Mouse (Mus musculus): ENCODE data around the gene Pdgfd. TPM values are rescaled to one million over a fixed set of nuclear protein-coding genes. Genes with fewer than 3 reads are reported as not detected.

Pdgfd gene
- polyA plus RNA-seq, 2 experiments, result 0.20 to 0.66 TPM

DNA sequence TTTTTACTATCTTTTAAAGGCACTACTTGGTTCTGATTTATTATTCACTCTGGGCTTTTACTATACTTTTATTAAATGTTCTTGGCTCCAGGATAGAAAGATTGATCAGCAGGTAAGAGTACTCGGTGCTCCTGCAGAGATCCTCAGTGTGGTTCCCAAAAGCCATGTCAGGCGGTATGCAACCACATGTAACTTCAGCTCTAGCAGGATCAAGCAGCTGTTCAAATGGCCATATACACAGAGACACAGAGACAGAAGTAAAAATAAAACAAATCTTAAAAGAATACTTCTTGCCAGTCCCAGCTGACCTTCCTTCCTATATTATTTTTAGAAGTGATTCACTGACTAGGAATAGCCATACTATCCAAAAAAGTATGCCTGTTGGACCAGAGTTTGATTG lies 157.0 kb downstream of the Pdgfd start:
- Histone ChIP-seq H3K27me3 (ENCODE audit: control insufficient read depth, insufficient read depth, low read length) (no peaks in the 10 kb centered on the region), H3K27ac (no peak overlapping the region), H3K4me1 (replicated peaks; ENCODE audit: control insufficient read depth in 2 of 2, insufficient read depth in 2 of 2, low read length in 1 of 2) (no peaks in the 10 kb centered on the region), H3K36me3 (replicated peaks; ENCODE audit: control insufficient read depth, insufficient read depth, low read depth) (no peaks in the 10 kb centered on the region), H3K9me3 (ENCODE audit: control insufficient read depth, low read length) (no peaks in the 10 kb centered on the region), H3K4me3 (ENCODE audit: insufficient read depth in 1 of 2, low read depth in 2 of 2, low read length in 2 of 2) (no peak overlapping the region), H3K4me2 (ENCODE audit: low read depth) (no peak overlapping the region), H3K9ac (replicated peaks) (no peak overlapping the region)
- DNase-seq (ENCODE audit: low read depth in 3 of 3, low spot score in 3 of 3), result no peak
- 58% methylated on average over 2 of the region's 2 CpGs for WGBS (ENCODE audit: insufficient replicate concordance)
- ATAC-seq (ENCODE audit: insufficient read depth), result no peak
- TF ChIP-seq CTCF (IDR thresholded peaks at IDR 0.05; ENCODE audit: low read depth) (no peak), EP300 (IDR thresholded peaks at IDR 0.05; ENCODE audit: low read depth) (no peak)

DNA sequence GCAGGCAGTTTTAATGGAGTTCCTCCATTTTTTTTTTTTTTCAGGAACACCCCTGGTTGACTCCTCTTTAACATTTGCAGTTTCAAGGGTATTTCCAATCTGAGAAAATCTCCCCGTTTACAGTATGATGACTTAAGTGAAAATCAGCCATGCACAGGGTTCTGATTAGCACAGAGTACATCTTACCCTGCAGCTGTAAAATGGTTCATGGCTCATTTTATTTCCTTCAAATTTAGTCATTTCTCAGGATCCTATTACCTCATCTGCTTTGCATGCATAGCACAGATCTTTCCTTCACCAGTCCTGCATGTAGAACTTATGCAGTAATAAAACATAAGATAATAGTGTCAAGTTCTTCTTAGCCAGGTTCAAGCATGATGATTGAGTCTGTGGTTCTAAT lies 165.1 kb downstream of the Pdgfd start:
- no peak for TF ChIP-seq EP300 (IDR thresholded peaks at IDR 0.05; ENCODE audit: low read depth)
- TF ChIP-seq CTCF (IDR thresholded peaks at IDR 0.05; ENCODE audit: low read depth), result no peak
- DNase-seq (ENCODE audit: low read depth in 3 of 3, low spot score in 3 of 3), result no peak

DNA sequence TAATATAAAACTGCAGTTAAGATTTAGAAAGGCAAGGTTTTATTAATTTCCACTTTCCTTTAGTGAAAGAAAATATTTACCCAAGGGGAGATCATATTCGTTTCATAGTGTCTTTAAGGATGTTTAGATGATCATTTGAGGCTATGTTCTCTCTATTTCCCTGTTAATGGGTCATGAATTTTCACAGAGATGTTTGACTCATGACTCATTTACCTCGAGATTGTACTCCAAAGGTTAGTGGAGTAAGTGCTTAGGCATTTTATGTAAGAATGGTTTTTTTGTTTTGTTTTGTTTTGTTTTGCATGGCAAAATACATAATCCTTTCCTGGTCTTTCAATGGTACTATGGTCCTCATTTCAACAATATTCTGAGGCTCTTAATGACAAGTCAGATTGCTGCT lies 167.9 kb downstream of the Pdgfd start:
- Histone ChIP-seq H3K9me3 (ENCODE audit: control insufficient read depth, low read length) (no peaks in the 10 kb centered on the region), H3K36me3 (replicated peaks; ENCODE audit: control insufficient read depth, insufficient read depth, low read depth) (no peaks in the 10 kb centered on the region), H3K27me3 (ENCODE audit: control insufficient read depth, insufficient read depth, low read length) (no peaks in the 10 kb centered on the region), H3K4me3 (ENCODE audit: insufficient read depth in 1 of 2, low read depth in 2 of 2, low read length in 2 of 2) (no peak overlapping the region), H3K4me2 (ENCODE audit: low read depth) (no peak overlapping the region), H3K9ac (replicated peaks) (no peak overlapping the region), H3K27ac (no peak overlapping the region), H3K4me1 (replicated peaks; ENCODE audit: control insufficient read depth in 2 of 2, insufficient read depth in 2 of 2, low read length in 1 of 2) (no peaks in the 10 kb centered on the region)
- WGBS (ENCODE audit: insufficient replicate concordance), result 36% methylated on average over 2 of the region's 2 CpGs
- DNase-seq (ENCODE audit: low read depth in 3 of 3, low spot score in 3 of 3) (no peak), ATAC-seq (ENCODE audit: insufficient read depth) (no peak)
- TF ChIP-seq CTCF (IDR thresholded peaks at IDR 0.05; ENCODE audit: low read depth), result no peak
- TF ChIP-seq EP300 (IDR thresholded peaks at IDR 0.05; ENCODE audit: low read depth), result no peak

More for the DNA sequence above, 165.1 kb downstream of the Pdgfd start:
- 52% methylated on average over 1 of the region's 1 CpGs for WGBS (ENCODE audit: insufficient replicate concordance)
- H3K36me3 ChIP-seq (replicated peaks; ENCODE audit: control insufficient read depth, insufficient read depth, low read depth), result no peaks in the 10 kb centered on the region
- H3K27me3 ChIP-seq (ENCODE audit: control insufficient read depth, insufficient read depth, low read length), result no peaks in the 10 kb centered on the region
- ATAC-seq (ENCODE audit: insufficient read depth), result no peak
- H3K9me3 ChIP-seq (ENCODE audit: control insufficient read depth, low read length), result no peaks in the 10 kb centered on the region
- no peak overlapping the region for H3K27ac ChIP-seq
- H3K4me3 ChIP-seq (ENCODE audit: insufficient read depth in 1 of 2, low read depth in 2 of 2, low read length in 2 of 2), result no peak overlapping the region
- no peak overlapping the region for H3K9ac ChIP-seq (replicated peaks)
- no peaks in the 10 kb centered on the region for H3K4me1 ChIP-seq (replicated peaks; ENCODE audit: control insufficient read depth in 2 of 2, insufficient read depth in 2 of 2, low read length in 1 of 2)
- H3K4me2 ChIP-seq (ENCODE audit: low read depth), result no peak overlapping the region

DNA sequence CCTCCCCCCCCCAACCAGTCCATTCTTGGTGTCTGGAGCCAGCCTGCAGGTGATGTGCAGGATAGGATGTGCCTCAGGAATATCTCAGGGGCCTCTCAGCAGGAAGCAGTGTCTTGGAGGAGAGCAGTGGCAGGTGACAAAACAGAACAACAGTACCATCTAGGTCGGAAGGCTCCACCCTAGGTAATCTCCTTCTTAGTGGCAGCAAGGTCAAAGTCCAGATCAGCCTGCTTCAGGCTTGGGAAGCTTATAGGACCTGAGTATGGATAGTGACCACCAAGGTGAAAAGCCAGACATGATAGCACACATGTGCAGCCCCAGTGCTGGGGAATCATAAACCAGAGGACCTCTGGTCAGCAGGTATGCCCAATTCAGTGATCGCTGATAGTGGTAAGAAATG lies 169.5 kb downstream of the Pdgfd start:
- Histone ChIP-seq H3K9me3 (ENCODE audit: control insufficient read depth, low read length) (no peaks in the 10 kb centered on the region), H3K27me3 (ENCODE audit: control insufficient read depth, insufficient read depth, low read length) (no peaks in the 10 kb centered on the region), H3K27ac (no peak overlapping the region), H3K36me3 (replicated peaks; ENCODE audit: control insufficient read depth, insufficient read depth, low read depth) (no peaks in the 10 kb centered on the region), H3K4me1 (replicated peaks; ENCODE audit: control insufficient read depth in 2 of 2, insufficient read depth in 2 of 2, low read length in 1 of 2) (no peaks in the 10 kb centered on the region), H3K9ac (replicated peaks) (no peak overlapping the region), H3K4me3 (ENCODE audit: insufficient read depth in 1 of 2, low read depth in 2 of 2, low read length in 2 of 2) (no peak overlapping the region), H3K4me2 (ENCODE audit: low read depth) (no peak overlapping the region)
- WGBS (ENCODE audit: insufficient replicate concordance), result 69% methylated on average over 2 of the region's 2 CpGs
- TF ChIP-seq CTCF (IDR thresholded peaks at IDR 0.05; ENCODE audit: low read depth) (no peak), EP300 (IDR thresholded peaks at IDR 0.05; ENCODE audit: low read depth) (no peak)
- ATAC-seq (ENCODE audit: insufficient read depth) (no peak), DNase-seq (ENCODE audit: low read depth in 3 of 3, low spot score in 3 of 3) (no peak)

GRCm38 (mm10) chr9:6338344-6338743 lies 170.0 kb downstream of the Pdgfd start:
- Histone ChIP-seq H3K4me2 (ENCODE audit: low read depth) (no peak overlapping the region), H3K36me3 (replicated peaks; ENCODE audit: control insufficient read depth, insufficient read depth, low read depth) (no peaks in the 10 kb centered on the region), H3K9me3 (ENCODE audit: control insufficient read depth, low read length) (no peaks in the 10 kb centered on the region), H3K4me3 (ENCODE audit: insufficient read depth in 1 of 2, low read depth in 2 of 2, low read length in 2 of 2) (no peak overlapping the region), H3K4me1 (replicated peaks; ENCODE audit: control insufficient read depth in 2 of 2, insufficient read depth in 2 of 2, low read length in 1 of 2) (no peaks in the 10 kb centered on the region), H3K27me3 (ENCODE audit: control insufficient read depth, insufficient read depth, low read length) (no peaks in the 10 kb centered on the region), H3K27ac (no peak overlapping the region), H3K9ac (replicated peaks) (no peak overlapping the region)
- ATAC-seq (ENCODE audit: insufficient read depth) (no peak), DNase-seq (ENCODE audit: low read depth in 3 of 3, low spot score in 3 of 3) (no peak)
- TF ChIP-seq CTCF (IDR thresholded peaks at IDR 0.05; ENCODE audit: low read depth) (no peak), EP300 (IDR thresholded peaks at IDR 0.05; ENCODE audit: low read depth) (no peak)
- 64% methylated on average over 3 of the region's 3 CpGs for WGBS (ENCODE audit: insufficient replicate concordance)
